Mouse (Mus musculus) ES-E14 (cell line): ENCODE data around the gene Bpifc.

ENCODE experiments used
- CHD2 ChIP-seq: IDR thresholded peaks from 2 replicates; pipeline ENCODE4 v1.6.1; 2014; ENCODE audit warnings: mild to moderate bottlenecking, low read depth, low read length, inconsistent platforms
- HCFC1 ChIP-seq: IDR thresholded peaks from 2 replicates; pipeline ENCODE4 v1.6.1; 2012; ENCODE audit warnings: low read length, inconsistent platforms, borderline replicate concordance; ENCODE audit not compliant: insufficient read depth
- MAFK ChIP-seq: IDR thresholded peaks from 2 replicates; pipeline ENCODE4 v1.6.1; 2014; ENCODE audit warnings: mild to moderate bottlenecking, low read depth, low read length, inconsistent platforms; ENCODE audit not compliant: insufficient read depth
- ZC3H11A ChIP-seq: IDR thresholded peaks from 2 replicates; pipeline ENCODE4 v1.6.1; 2012; ENCODE audit warnings: low read depth, mild to moderate bottlenecking, inconsistent platforms, low read length, borderline replicate concordance

GRCm38 (mm10) chr10:85993836-85994235 lies 17.9 kb downstream of the Bpifc start:
- TF ChIP-seq ZC3H11A (no peak), MAFK (no peak), CHD2 (no peak), HCFC1 (no peak)
